Mouse (Mus musculus): Measurements from ENCODE around the gene Tnfrsf14. TPM values are rescaled to one million over a fixed set of nuclear protein-coding genes. Genes with fewer than 3 reads are reported as not detected.

The Tnfrsf14 gene
- polyA plus RNA-seq, 1 experiment from 2014 or later = 1.3 TPM

GRCm38 (mm10) chr4:154963901-154964580, 35.7 kb upstream of the Tnfrsf14 start, which contains the start of gene Pank4:
Pank4 (plus strand) TSS chr4:154964123.
- H3K36me3 ChIP-seq (ENCODE audit: insufficient read depth, low read length) = 0 out of 2 replicates have a peak, but pooled peaks cover 5% of the 10 kb centered on the region
- DNase-seq (ENCODE audit: low spot score) = peak; percentile 97
- peak within 1 kb of the TSS; percentile 68 for H3K4me3 ChIP-seq (replicated peaks; ENCODE audit: low read depth, low read length)
- H3K9ac ChIP-seq (ENCODE audit: low read depth, low read length) = peak within 1 kb of the TSS; percentile 79
- WGBS = under 1% methylated on average over 64 of the region's 66 CpGs
- ATAC-seq (replicated peaks; ENCODE audit: low FRiP score, low read depth) = peak; percentile 91
- peaks cover 32% of the 10 kb centered on the region for H3K27me3 ChIP-seq (ENCODE audit: insufficient read depth, low read length)
- peak within 1 kb of the TSS; percentile 87 for H3K4me2 ChIP-seq (ENCODE audit: low read length)
- H3K4me1 ChIP-seq (replicated peaks; ENCODE audit: insufficient read depth, low read length) = peaks cover 29% of the 10 kb centered on the region
- no peaks in the 10 kb centered on the region for H3K9me3 ChIP-seq (replicated peaks; ENCODE audit: low read length)
- peak within 1 kb of the TSS; percentile 89 for H3K27ac ChIP-seq
- no peak for TF ChIP-seq CTCF (IDR thresholded peaks at IDR 0.05; ENCODE audit: low read depth)

- DNase-seq (ENCODE audit: low spot score) (peak; percentile 19), ATAC-seq (replicated peaks; ENCODE audit: low FRiP score, low read depth) (no peak)
- Histone ChIP-seq H3K27ac (no peak overlapping the region), H3K9me3 (replicated peaks; ENCODE audit: low read length) (no peaks in the 10 kb centered on the region), H3K27me3 (ENCODE audit: insufficient read depth, low read length) (peaks cover 39% of the 10 kb centered on the region), H3K4me3 (replicated peaks; ENCODE audit: low read depth, low read length) (peak overlapping the region; percentile 68), H3K36me3 (ENCODE audit: insufficient read depth, low read length) (0 out of 2 replicates have a peak, but pooled peaks cover 4% of the 10 kb centered on the region), H3K9ac (ENCODE audit: low read depth, low read length) (no peak overlapping the region), H3K4me1 (replicated peaks; ENCODE audit: insufficient read depth, low read length) (peaks cover 29% of the 10 kb centered on the region), H3K4me2 (ENCODE audit: low read length) (peak overlapping the region; percentile 87)
- 19% methylated on average over 11 of the region's 11 CpGs for WGBS
- no peak for TF ChIP-seq CTCF (IDR thresholded peaks at IDR 0.05; ENCODE audit: low read depth)
Measured at GRCm38 (mm10) chr4:154963190-154963836, 35.0 kb upstream of the Tnfrsf14 start.

DNA sequence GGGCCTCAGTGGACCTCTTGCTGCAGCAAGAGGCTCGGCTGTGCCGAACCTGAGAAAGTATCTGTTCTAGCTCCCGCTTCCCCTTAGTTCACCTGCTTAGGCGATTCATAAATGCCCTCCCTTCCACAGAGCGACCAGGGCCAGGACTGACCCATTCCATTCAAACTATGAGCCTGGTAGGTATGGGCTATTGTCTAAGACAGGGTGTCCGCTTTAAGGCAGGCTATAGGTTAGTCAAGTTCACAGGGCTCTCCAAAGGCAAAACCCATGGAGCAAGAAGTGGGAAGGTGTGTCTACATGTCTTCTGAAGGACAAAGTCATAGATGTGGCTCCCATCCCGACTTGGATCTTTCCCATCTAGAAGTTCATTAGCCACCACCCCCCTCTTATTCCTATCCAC, 34.3 kb upstream of the Tnfrsf14 start:
- peaks cover 32% of the 10 kb centered on the region for H3K4me1 ChIP-seq (replicated peaks; ENCODE audit: insufficient read depth, low read length)
- H3K9me3 ChIP-seq (replicated peaks; ENCODE audit: low read length) = no peaks in the 10 kb centered on the region
- no peak overlapping the region for H3K9ac ChIP-seq (ENCODE audit: low read depth, low read length)
- no peak for TF ChIP-seq CTCF (IDR thresholded peaks at IDR 0.05; ENCODE audit: low read depth)
- H3K4me2 ChIP-seq (ENCODE audit: low read length) = no peak overlapping the region
- ATAC-seq (replicated peaks; ENCODE audit: low FRiP score, low read depth) (no peak), DNase-seq (ENCODE audit: low spot score) (no peak)
- H3K27ac ChIP-seq = no peak overlapping the region
- 80% methylated on average over 7 of the region's 7 CpGs for WGBS
- H3K27me3 ChIP-seq (ENCODE audit: insufficient read depth, low read length) = peaks cover 41% of the 10 kb centered on the region
- H3K36me3 ChIP-seq (ENCODE audit: insufficient read depth, low read length) = 0 out of 2 replicates have a peak, but pooled peaks cover 4% of the 10 kb centered on the region
- H3K4me3 ChIP-seq (replicated peaks; ENCODE audit: low read depth, low read length) = no peak overlapping the region

GRCm38 (mm10) chr4:154961911-154962310, 33.5 kb upstream of the Tnfrsf14 start:
- Histone ChIP-seq H3K27me3 (ENCODE audit: insufficient read depth, low read length) (peaks cover 41% of the 10 kb centered on the region), H3K4me2 (ENCODE audit: low read length) (peak overlapping the region; percentile 82), H3K9me3 (replicated peaks; ENCODE audit: low read length) (no peaks in the 10 kb centered on the region), H3K27ac (no peak overlapping the region), H3K36me3 (ENCODE audit: insufficient read depth, low read length) (0 out of 2 replicates have a peak, but pooled peaks cover 4% of the 10 kb centered on the region), H3K9ac (ENCODE audit: low read depth, low read length) (0 out of 2 replicates have a peak overlapping the region, but pooled peaks have one; percentile 46), H3K4me1 (replicated peaks; ENCODE audit: insufficient read depth, low read length) (peaks cover 32% of the 10 kb centered on the region), H3K4me3 (replicated peaks; ENCODE audit: low read depth, low read length) (peak overlapping the region; percentile 42)
- TF ChIP-seq CTCF (IDR thresholded peaks at IDR 0.05; ENCODE audit: low read depth) = no peak
- DNase-seq (ENCODE audit: low spot score) (no peak), ATAC-seq (replicated peaks; ENCODE audit: low FRiP score, low read depth) (no peak)
- WGBS = 27% methylated on average over 13 of the region's 13 CpGs

- H3K9ac ChIP-seq (ENCODE audit: low read depth, low read length) = peak overlapping the region; percentile 46
- peaks cover 32% of the 10 kb centered on the region for H3K4me1 ChIP-seq (replicated peaks; ENCODE audit: insufficient read depth, low read length)
- H3K36me3 ChIP-seq (ENCODE audit: insufficient read depth, low read length) = no peaks in the 10 kb centered on the region
- TF ChIP-seq CTCF (IDR thresholded peaks at IDR 0.05; ENCODE audit: low read depth) = peak; percentile 1; the same call in 1 of the 2 replicates
- no peak for ATAC-seq (replicated peaks; ENCODE audit: low FRiP score, low read depth)
- peak; percentile 25 for DNase-seq (ENCODE audit: low spot score)
- H3K9me3 ChIP-seq (replicated peaks; ENCODE audit: low read length) = no peaks in the 10 kb centered on the region
- WGBS = 1% methylated on average over 45 of the region's 47 CpGs
- no peak overlapping the region; the same call in 1 of the 2 replicates for H3K27ac ChIP-seq
- H3K27me3 ChIP-seq (ENCODE audit: insufficient read depth, low read length) = peaks cover 41% of the 10 kb centered on the region
- peak overlapping the region; percentile 82 for H3K4me2 ChIP-seq (ENCODE audit: low read length)
- H3K4me3 ChIP-seq (replicated peaks; ENCODE audit: low read depth, low read length) = peak overlapping the region; percentile 42
Measured at GRCm38 (mm10) chr4:154961226-154961738, 32.9 kb upstream of the Tnfrsf14 start.

DNA sequence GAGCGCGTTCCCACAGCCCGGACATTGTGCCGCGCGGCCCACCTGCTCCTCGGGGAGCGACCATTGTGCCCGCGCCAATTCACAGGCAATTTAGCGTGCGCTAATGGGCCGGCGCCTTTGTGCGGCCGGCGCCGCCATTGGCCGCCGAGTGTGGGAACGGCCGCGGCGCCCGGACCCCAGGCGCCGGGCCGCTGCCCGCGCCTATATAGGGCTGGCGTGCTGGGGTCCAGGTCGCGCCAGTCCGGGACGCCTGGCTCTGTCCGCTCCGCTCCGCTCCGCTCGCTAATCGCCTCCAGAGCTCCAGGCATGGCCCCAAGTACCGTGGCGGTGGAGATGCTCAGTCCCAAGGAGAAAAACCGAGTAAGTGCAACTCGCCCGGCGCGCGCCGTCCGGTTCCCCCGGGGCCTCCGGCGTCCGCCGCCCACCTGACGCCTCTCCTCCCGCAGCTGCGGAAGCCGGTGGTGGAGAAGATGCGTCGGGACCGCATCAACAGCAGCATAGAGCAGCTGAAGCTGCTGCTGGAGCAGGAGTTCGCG, 32.4 kb upstream of the Tnfrsf14 start, which contains the start of gene Hes5:
Gene Hes5, plus strand, starts transcription at position 234 of the 536 bp plus-strand sequence.
- DNase-seq (ENCODE audit: low spot score) = no peak
- WGBS = under 1% methylated on average over 65 of the region's 65 CpGs
- H3K27me3 ChIP-seq (ENCODE audit: insufficient read depth, low read length) = peaks cover 41% of the 10 kb centered on the region

More for the DNA sequence above, 32.4 kb upstream of the Tnfrsf14 start, which contains the start of gene Hes5:
- H3K9me3 ChIP-seq (replicated peaks; ENCODE audit: low read length) = no peaks in the 10 kb centered on the region
- no peak for TF ChIP-seq CTCF (IDR thresholded peaks at IDR 0.05; ENCODE audit: low read depth)
- peak within 1 kb of the TSS; percentile 46 for H3K9ac ChIP-seq (ENCODE audit: low read depth, low read length)
- H3K36me3 ChIP-seq (ENCODE audit: insufficient read depth, low read length) = no peaks in the 10 kb centered on the region
- H3K4me3 ChIP-seq (replicated peaks; ENCODE audit: low read depth, low read length) = peak within 1 kb of the TSS; percentile 42
- ATAC-seq (replicated peaks; ENCODE audit: low FRiP score, low read depth) = no peak
- no peak within 1 kb of the TSS; the same call in 1 of the 2 replicates for H3K27ac ChIP-seq
- peak within 1 kb of the TSS; percentile 82 for H3K4me2 ChIP-seq (ENCODE audit: low read length)
- H3K4me1 ChIP-seq (replicated peaks; ENCODE audit: insufficient read depth, low read length) = peaks cover 32% of the 10 kb centered on the region

All from kidney, postnatal 0 days (tissue).